Mouse (Mus musculus) B cell, adult 2 months (primary cell): ENCODE measurements around the gene Gprc5c.
A peak's percentile ranks its signal among the peaks of the same experiment; 100 is the strongest.

Source experiments
- DNase-seq, 2 experiments: peaks; one replicate each; pipeline ENCODE4 v3.0.0; 2022

Gprc5c gene

GRCm38 (mm10) chr11:114871540-114871939, 20.6 kb downstream of the Gprc5c start:
- no peak for DNase-seq

GRCm38 (mm10) chr11:114873022-114873817, 22.3 kb downstream of the Gprc5c start:
- DNase-seq: no peak

DNA sequence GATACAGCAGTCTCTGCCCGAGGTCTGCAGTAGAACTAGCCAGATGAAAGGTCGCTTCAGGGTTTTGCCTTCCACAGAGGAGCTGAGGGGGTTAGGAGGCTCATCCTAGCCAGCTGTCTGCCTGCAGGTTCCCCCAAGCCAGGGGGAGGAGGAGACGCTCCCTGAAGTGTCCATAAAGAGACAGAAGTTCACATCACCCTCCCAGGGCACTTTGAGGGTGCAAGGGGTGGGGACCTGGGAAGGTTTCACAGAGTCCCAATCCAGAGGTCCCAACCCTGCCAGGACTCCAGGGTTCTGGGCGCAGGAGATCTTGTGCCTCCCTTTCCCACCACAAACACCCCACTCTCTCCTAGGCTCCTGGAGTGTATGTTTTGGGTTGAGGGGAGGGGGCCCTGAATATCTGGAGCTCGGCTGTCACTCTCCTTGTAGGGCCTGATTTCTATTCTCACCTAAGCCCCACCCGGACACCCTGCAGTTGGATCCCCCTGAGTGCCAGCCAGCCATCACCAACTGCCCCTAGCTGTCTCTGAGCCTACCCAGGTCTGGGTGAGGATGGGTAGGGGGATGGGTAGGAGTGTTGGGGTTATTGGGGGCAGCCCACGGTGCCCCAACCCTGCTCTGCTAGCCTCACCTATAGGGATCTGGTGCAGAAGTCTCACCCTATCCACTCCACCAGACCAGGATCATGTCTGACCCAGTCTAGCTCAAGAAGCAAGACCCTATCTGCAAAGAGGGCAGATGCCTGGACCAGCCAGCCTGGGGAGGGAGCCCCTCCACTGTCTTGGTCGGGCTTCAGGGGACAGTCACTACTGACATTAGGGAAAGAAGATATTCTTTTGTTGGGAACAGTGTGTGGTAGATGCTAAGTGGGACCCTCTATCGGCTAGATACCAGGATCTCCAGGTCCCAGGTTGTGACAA, 23.5 kb downstream of the Gprc5c start:
- DNase-seq: no peak

- DNase-seq: no peak
Observed at GRCm38 (mm10) chr11:114875301-114875801, 24.4 kb downstream of the Gprc5c start.

DNA sequence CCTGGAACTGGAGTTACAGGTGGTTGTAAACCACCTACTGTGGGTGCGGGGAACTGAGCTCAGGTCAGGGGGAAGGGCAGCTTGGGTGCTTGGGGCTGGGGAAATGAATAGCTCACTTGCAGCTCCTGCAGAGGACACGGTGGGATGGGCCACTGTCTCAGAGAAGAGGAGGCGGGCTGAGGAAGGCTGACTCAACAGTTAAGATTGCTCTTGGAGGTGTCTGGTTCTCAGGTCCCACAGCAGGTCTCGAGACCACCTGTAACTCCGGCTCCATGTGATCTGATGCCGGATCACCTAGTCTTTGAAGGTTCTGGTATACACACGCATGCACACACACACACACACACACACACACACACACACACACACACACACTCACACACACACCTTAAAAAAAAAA, 25.2 kb downstream of the Gprc5c start:
- no peak for DNase-seq

DNA sequence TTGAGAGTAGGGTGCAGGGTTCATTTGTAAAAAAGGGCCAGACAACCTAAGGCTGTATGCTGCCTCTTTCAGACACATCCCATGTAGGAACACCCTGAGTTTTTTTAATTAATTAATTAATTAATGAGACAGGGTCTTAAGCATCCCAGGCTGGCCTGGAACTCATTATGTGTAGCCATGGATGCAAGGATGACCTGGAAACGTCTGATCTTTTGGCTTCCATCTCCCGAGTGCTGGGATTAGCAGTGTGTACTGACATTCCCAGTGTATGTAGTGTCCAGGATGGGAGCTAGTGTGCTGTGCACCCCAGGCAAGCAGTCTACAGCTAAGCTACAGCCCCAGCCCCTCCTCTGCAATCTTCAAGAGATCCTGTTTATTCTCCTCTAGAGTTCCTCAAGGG, 25.7 kb downstream of the Gprc5c start:
- no peak for DNase-seq

DNA sequence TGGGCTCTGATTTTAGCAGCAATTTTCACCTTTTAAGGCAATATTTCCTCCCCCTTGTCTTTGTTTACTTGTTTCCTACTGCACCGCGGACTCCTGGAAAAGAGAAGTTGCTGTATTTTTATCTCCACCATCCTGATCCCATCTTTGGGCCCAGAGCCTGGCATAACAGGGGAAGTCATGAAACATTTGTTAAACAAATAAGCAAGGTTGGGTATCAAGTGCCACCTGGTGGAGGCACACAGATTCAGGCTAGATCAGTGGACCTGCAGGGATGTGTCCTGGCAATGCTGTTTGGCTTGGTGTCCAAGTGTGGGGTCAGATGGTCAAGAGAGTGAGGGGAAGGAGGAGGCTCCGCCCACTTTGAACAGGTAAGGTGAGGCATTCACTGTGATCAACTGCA, 26.2 kb downstream of the Gprc5c start:
- DNase-seq: peak; percentile 35 to 52

DNA sequence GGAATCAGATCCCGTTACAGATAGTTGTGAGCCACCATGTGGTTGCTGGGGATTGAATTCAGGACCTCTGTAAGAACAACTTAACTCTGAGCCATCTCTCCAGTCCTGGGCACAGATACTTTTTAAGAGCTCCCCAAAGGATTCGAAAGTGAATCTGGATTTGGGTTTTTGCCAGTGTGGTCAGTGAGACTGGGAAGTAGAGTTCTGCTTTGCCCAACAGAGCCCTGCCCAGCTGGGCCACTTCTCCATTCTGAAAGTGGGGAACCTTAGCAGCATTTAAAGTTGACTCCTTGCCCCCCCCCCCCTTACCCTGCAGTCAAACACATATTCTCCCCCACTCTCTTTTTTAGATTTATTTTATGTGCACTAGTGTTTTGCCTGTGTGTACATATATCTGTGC, 28.7 kb downstream of the Gprc5c start:
- peak in 1 of 2 experiments; percentile 38 for DNase-seq

- no peak for DNase-seq
Observed at GRCm38 (mm10) chr11:114880185-114880584, 29.2 kb downstream of the Gprc5c start.

- DNase-seq: peak; percentile 57 to 60
Observed at GRCm38 (mm10) chr11:114880589-114880988, 29.6 kb downstream of the Gprc5c start.

GRCm38 (mm10) chr11:114883251-114883789, 32.4 kb downstream of the Gprc5c start:
- DNase-seq: peak in 1 of 2 experiments; percentile 19

DNA sequence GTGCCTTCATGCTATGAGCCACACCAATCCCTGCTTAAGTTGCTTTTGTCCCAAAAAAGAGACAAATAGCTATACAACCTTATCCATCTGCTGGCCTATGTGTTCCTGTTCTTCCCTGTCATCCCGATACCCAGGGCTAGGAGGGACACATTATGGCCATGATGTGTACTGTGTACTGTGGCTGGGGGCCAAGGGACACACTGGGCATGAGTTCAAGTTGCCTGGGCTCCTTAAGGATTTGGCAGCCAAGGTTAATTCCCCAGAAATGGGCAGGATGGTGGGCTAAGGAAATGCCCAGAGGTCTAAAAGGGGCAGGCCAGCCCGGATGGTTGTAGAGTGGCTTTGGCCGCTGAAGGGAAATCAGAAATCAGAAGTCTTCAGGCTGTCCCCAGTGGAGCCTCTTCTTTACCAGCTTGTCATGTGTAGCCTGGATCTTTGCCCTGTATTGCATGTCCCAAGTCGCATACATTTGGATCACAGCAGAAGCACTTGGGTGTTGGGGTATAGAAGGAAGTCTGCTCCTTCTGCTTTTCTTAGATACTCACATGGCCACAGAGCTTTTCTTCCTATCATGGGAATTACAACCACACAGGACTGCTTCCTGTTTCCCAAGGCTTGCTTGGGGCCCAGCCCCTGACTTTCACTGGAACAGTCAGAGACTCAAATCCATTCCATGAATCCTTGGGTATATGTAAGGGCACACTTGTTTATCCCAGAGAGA, 33.6 kb downstream of the Gprc5c start:
- no peak for DNase-seq

GRCm38 (mm10) chr11:114889991-114890518, 39.1 kb downstream of the Gprc5c start, which contains the start of gene Cd300a:
Gene Cd300a (plus strand): TSS chr11:114890041.
- peak; percentile 30 to 31 for DNase-seq

DNA sequence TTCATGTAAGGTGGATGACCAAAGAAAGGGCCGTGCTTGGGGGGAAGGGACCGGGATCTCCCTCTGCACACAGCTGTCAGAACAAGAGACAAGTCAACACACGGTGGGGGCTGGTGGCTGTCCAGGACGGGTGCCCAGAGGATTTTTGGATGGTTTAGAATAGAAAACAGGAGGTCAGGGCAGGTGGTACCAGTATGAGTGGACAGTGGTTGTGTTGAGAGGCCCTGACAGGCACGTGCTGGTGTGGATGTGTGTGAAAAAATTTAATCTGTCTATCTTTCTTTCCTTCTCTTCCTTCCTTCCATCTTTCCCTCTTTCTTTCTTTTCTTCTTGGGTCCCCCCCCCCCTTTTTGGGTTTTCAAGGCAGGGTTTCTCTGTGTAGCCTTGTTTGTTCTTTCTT, 39.6 kb downstream of the Gprc5c start:
- DNase-seq: no peak

DNA sequence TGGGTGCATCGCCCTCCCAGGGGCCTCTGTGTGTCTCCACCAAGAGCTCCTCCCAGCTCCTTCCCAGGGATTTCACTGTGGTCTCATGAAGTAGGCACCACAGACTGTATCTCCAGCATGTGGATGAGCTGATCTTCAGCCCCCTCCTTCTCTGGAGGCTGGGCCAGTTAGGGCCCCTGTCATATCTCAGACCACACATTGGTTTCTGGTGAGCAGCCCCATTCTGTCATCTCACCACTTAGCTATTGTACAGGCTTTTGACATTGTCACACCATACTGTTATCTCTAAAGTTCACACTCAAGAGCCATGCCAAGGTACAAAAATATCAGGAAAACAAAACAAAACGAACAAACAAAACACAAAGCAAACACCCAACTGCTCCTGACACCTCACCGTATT, 45.1 kb downstream of the Gprc5c start:
- no peak for DNase-seq

DNA sequence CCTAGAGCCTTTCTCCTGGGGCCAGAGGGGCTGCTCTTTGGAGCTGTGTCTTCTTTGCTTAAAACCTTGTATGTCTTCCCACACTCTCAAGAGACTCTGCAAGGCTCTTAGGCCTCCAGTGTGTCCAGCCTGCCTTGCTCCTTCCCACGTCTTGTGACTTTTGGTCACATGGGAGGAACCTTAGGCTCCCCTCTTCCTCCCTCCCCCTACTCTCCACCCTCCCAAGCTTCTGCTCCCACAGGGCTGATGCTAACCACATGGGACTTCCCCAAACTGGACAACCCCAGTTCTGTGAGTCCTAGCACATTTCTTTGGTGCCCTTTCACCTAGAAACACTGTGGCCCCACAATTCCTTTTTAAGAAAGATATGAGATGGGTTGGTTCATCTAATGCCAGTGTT, 47.1 kb downstream of the Gprc5c start:
- no peak for DNase-seq

- no peak for DNase-seq
Observed at GRCm38 (mm10) chr11:114903224-114903623, 52.3 kb downstream of the Gprc5c start.

GRCm38 (mm10) chr11:114907567-114907966, 56.6 kb downstream of the Gprc5c start:
- DNase-seq: no peak

DNA sequence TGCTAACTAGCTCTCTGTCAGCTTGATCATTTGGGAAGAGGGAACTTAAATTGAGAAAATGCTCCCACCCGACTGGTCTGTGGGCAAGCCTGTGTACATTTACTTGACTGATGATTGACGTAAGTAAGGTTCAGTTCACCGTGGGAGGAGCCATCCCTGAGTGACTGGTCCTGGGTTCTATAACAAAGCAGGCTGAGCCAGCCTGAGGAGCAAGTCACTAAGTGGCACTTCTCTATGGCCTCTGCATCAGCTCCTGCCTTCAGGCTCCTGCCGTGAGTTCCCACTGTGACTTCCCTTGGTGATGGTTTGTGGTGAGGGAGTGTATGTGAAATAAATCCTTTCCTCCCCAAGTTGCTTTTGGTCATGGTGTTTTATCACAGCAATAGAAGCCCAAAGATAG, 57.1 kb downstream of the Gprc5c start:
- no peak for DNase-seq

- DNase-seq: peak; percentile 15 to 32
Observed at GRCm38 (mm10) chr11:114909538-114909937, 58.6 kb downstream of the Gprc5c start.

- peak; percentile 70 to 72 for DNase-seq
Observed at GRCm38 (mm10) chr11:114912847-114913246, 61.9 kb downstream of the Gprc5c start.

- no peak for DNase-seq
Observed at GRCm38 (mm10) chr11:114914978-114915377, 64.0 kb downstream of the Gprc5c start.
